Mouse (Mus musculus) thymus, postnatal 10 days (tissue): ENCODE measurements around the gene Chic1.
A peak's percentile ranks its signal among the peaks of the same experiment; 100 is the strongest.

Experiments
- DNase-seq, 2 experiments: peaks; one replicate each; pipeline ENCODE4 v3.0.0; 2021; ENCODE audit warnings: low spot score in 2 of 2

The Chic1 gene

GRCm38 (mm10) chrX:103356287-103356686 is at the start of gene Chic1:
Gene Chic1 (plus strand): TSS chrX:103356476.
- DNase-seq, result peak; percentile 7 to 14

- no peak for DNase-seq
Measured at GRCm38 (mm10) chrX:103308262-103308661, 48.0 kb upstream of the Chic1 start.

GRCm38 (mm10) chrX:103311723-103312122 is 44.6 kb upstream of the Chic1 start:
- DNase-seq, result no peak

DNA sequence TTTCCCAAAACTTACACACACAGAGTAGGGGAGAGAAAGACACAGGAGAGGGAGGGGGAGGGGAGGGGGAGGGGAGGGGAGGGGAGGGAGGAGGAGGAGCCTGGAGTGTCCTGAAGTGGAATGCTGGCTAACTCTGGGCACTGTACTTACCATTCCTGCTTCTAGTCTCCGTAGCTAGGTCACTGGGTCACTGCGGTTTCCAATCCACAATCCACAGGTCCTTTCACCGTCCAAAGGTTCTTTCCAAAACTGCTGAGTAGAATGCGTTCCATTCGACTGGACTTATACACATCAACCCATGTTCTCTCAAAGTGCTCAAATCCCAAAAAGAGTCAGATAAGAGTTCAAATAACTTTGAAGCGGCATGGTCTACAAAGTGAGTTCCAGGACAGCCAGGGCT is 42.1 kb upstream of the Chic1 start:
- no peak for DNase-seq

DNA sequence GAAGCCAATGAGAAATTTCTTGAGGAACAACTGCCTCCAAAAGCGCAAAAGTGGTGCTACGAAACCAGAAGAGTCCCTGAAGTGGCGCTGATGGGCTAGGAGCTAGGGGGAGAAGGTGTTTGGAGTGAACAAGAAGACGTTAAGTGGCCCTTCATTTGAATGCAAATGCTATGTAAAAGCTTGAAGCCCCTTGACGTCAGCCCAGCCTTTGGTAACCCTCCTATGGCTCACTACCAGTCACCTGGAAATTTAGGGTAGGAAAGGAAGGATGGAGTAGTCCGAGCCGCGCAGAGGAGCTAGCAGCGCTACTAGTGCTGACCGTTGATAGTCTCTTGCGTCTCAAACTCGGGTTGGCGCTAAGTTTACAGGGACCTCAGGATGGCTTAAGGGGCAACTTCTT is 35.1 kb upstream of the Chic1 start, which contains the start of gene Cdx4:
Gene Cdx4 (plus strand): TSS at position 253 of the 400 bp plus-strand sequence.
- no peak for DNase-seq

DNA sequence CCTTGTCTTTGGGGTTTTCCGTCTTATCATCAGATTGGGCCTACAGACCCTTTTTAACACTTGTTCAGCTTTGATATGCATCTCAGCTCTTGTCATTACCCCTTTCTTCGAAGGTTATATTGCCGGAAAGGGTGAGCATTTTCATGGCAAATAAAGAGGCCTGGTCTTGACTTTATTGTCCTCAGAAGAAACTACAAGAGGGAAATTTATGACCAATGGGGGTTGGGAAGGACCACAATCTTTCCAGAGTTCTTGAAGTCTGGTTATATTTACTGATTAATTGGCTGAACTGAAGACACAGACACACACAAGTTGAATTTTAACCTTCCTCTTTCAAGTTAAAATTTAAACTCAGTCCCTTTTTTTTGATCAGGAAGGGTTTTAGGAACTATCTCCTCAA is 30.4 kb upstream of the Chic1 start:
- no peak for DNase-seq

GRCm38 (mm10) chrX:103329386-103329785 is 26.9 kb upstream of the Chic1 start:
- no peak for DNase-seq

DNA sequence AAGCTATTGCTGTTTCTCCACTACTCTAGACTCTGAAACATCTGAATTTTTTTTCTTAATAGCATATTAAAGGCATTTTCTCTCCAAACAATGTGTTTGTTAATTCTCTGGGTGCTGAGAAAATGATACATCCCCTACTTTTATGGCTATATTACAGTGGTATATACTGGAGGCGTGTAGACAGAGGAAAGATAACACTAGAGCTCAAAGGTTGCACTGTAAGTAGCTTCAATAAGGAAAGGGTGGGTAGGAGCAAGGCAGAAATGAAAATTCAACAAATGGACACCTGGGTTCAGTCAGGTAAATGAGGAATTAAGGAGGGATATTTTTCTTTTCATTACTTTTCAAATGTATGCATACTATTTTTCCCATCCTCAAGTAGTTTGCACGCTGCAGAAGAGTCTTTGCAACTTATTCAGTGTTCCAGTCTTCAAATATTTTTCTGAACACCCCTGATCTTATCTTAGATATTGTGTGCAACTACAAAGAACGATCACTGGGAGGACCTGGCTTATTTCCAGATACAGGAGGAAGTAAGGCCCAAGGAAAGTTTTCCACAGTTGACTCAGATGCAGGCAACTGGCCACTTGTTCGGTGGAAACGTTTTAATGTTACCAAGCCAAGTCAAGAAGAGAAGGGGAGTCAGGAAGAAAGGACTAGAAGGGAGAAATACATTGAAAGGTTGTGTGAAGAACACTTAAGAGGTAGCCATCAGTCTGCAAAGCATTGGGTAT is 25.0 kb upstream of the Chic1 start:
- DNase-seq, result no peak

DNA sequence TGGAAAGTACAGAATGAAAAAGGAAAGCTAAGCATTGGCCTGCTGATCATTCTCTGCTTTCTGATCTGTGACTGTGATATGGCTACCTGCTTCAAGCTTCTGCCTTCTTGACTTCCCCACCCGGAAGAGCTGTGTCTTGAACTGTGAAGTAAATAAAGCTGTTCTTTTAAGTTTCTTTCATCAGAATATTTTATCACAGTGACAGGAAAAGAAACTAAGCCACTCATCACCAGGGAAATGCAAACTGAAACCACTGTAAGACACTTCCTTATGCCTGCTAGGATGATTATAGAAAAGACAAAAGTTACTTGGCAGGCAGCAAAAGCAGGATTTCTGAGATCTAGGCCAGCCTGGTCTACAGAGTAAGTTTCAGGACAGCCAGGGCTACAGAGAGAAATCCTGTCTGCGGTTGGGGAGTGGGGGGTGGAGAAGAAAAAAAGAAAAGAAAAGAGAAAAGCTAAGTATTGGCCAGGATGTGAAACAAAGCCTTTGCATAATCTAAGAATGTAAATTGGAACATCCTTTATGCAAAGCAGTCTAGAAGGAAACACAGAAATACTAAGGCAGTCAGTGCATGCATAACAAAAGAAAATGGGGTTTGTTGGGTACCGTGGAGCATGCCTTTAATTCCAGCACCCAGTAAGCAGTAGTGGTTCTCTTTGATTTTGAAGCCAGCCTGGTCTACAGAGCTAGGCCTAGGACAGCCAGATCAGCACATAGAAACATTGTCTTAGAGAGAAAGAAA is 14.7 kb upstream of the Chic1 start:
- no peak for DNase-seq

GRCm38 (mm10) chrX:103355784-103356183 is 492 bp upstream of the Chic1 start:
- DNase-seq, result no peak

DNA sequence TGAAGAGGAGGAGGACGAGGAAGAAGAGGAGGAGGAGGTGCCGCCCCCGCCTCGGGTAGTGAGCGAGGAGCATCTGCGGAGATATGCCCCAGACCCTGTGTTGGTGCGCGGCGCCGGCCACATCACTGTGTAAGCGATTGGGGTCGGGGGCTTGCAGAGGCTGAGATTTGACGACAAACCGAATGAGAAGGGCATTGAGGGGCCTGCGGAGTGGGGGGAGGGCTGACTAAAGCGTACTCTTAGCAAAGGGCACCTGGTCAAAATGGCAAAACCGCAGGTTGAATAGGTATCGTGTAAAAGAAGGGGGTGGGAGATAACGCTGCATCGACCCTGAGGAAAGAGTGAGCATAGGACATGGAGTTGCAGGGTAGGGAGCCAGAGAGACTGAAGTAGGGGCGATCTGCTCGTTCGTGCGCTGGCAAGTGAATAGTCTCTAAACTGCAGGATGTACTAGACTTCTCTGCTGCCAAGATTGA is 523 bp downstream of the Chic1 start:
- DNase-seq, result no peak

GRCm38 (mm10) chrX:103366201-103366600 is 9.9 kb downstream of the Chic1 start:
- DNase-seq, result no peak

DNA sequence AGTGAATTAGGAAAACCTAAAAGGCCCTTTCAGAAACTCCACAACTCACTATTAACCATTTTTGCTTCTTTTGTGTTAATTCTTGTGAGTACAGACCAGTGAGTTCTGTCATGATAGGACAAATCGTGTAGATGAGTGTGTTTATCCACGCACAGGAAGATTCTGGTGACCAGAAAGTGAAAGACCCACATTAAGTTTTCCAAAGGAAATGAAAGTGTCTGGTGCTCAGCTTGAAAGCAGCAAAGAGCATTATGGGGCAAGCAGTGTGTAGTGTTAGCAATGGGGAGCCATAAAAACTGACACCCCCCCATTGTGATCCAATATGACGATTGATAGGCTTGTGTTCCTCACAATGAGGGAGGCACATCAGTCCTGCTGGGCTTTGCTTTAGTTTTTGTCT is 12.4 kb downstream of the Chic1 start:
- no peak for DNase-seq

GRCm38 (mm10) chrX:103371221-103371620 is 14.9 kb downstream of the Chic1 start:
- DNase-seq, result no peak

DNA sequence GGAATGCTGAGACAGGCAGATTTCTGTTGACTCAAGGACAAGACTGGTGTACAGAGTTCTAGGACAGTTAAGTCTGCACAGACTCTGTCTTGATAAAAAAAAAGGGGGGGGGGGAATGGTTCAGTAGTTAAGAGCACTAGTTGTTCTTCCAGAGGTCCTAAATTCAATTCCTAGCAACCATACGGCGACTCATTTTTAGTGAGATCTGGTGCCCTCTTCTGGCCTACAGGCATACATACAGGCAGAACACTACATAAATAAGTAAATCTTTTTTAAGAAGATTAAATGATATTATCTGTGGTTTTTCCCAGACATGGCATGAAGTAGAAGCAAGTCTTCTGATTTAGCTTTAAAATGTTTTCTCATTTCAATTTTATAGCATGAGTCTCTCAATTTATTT is 15.4 kb downstream of the Chic1 start:
- DNase-seq, result no peak

GRCm38 (mm10) chrX:103374250-103374649 is 18.0 kb downstream of the Chic1 start:
- DNase-seq, result no peak

GRCm38 (mm10) chrX:103384528-103384927 is 28.3 kb downstream of the Chic1 start:
- no peak for DNase-seq

DNA sequence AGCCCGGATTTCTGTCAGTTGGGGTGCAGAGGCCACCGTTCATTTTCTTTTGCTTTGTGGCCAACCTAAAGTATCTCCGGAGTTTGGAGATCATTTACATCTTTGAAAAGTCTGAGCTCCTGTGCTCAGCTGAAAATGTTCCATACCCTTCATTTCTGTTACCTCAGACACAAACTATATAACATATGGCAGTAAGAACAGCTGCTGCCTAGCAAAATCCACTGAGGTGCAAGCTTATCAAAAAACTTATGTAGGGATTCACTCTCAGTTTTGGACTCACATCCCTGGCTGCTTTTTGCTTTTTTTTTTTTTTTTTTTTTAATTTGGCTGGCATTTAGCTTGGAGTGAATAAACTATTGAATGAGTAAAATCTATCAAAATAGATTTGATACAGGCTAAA is 31.9 kb downstream of the Chic1 start:
- no peak for DNase-seq

- no peak for DNase-seq
Measured at GRCm38 (mm10) chrX:103393841-103394240, 37.6 kb downstream of the Chic1 start.

DNA sequence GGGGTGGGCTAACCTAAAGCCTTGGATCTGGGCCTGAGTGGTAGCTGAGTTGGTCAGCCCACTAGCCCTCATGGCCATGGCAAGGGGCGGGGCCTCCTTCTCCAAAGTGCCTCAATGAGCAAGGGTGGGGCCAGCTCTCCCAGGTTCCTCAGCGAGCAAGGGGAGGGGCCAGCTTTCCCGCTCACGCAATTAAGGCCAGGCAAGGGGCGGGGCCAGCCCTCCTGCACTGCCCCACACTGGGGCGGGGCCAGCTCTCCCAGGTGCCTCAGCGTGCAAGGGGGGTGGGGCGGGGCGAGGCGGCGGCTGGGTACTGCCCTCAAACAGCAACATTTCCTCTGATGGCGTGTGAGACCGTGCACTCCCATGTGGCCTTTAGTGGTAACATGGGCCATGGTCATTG is 48.7 kb downstream of the Chic1 start:
- no peak for DNase-seq

- no peak for DNase-seq
Measured at GRCm38 (mm10) chrX:103414167-103414566, 57.9 kb downstream of the Chic1 start, which contains the start of gene Tsx. Gene Tsx (plus strand): TSS chrX:103414467.

DNA sequence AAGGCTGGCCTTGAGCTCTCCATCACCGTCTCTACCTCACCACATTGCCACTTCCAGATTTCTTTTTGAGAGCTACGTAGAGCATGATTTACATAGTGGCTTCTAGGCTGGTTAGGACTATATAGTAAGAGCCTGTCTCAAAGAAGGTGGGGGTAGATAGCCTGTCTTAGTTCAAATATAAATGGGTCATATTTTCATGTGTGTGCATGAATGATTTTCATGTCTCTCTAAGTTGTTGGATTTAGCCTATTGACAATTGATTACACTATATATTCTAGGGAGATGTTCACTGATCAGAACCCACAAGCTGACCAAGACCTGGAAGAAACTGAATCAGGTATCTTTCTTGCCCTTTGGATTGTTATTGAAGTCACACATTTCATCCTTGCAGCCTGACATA is 65.4 kb downstream of the Chic1 start, which contains the start of gene Gm26992:
Gene Gm26992 (plus strand): TSS at position 301 of the 400 bp plus-strand sequence.
- DNase-seq, result no peak

GRCm38 (mm10) chrX:103427677-103428076 is 71.4 kb downstream of the Chic1 start:
- DNase-seq, result no peak
